Mouse (Mus musculus) E14TG2a.4 (cell line): Measurements from ENCODE around the gene Myh3.

Experiments used
- CTCF ChIP-seq: conservative IDR thresholded peaks from 2 replicates; pipeline ENCODE4 v1.5.1; 2014; ENCODE audit warnings: low read length
- NANOG ChIP-seq: IDR thresholded peaks from 2 replicates; pipeline ENCODE4 v1.6.1; 2014; ENCODE audit warnings: borderline replicate concordance, low read length, mixed read lengths

GRCm38 (mm10) chr11:67039799-67040198, 38.3 kb upstream of the Myh3 start:
- peak; percentile 84 for TF ChIP-seq CTCF
- TF ChIP-seq NANOG = no peak
